Mouse (Mus musculus) thymus, postnatal 14 days (tissue): ENCODE data around the gene Adat3.

Source experiments
- DNase-seq: peaks from one replicate; pipeline ENCODE4 v3.0.0; 2021

Adat3 gene

DNA sequence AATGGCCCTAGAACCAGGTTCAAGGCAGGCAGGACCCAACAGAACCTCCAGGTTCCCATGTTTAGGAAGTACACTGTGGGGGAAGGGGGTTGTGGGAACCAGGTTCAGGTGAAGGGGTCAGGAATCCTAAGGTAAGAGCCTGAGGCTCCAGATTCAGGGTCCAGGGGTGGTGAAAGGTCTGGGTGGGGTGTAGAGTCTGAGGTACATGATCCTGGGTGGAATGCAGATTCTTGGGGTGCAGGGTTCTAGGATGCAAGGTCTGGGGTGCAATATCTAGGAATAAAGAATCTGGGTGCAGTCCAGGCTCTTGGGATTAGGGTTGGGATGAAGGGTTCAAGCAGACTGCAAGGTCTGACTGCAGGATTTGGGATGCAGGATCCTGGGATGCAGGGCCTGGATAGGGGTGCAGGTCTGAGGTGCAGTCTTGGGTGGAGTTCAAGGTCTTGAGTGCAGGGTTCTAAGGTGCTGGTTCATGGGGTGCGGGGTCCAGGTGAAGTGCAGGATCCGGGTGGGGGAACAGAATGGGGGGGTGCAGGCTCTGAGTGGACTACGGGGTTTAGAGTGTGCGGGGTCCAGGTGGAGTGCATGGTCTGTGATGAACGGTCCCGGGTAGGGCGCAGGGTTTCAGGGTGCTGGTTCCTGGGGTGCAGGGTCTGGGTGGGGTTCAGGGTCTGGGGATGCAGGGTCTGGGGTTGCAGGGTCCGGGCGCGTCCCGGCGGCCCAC is 52.9 kb downstream of the Adat3 start:
- DNase-seq, result no peak

DNA sequence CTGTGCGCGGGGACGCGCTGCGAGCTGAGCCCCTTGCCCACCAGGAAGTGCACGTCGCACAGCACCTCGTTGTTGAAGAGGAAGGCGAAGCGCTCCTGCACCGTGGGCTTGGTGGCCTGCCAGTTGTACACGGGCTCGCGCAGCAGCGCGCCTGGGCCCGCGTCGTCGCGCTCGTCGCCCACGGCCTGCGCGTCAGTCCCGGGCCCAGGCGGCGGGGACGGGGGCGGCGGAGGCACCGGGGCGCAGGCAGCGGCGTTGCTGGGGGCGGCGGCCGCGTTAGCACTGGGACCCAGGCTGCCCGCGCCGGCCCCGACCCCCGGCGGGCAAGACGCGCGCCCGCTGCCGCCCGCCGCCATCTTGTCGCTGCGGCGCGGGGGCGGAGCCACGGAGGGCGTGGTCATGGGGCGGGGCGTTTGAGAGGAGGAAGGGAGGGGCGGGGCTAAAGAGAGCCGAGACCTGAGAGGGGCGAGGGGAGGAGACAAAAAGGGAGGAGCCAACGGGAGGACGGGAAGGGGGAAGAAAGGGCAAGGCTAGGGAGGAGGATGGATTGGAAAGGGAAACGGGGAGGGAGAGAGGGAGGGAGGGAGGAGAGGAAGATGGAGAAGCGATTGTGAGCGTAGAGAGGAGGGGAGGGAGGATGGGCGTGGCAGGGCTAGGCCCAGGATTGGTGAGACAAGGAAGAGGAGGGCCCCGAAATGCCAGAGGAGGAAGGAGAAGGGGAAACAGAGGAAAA is 53.6 kb downstream of the Adat3 start:
- DNase-seq, result peak; percentile 98

GRCm38 (mm10) chr10:80656863-80657623 is 54.4 kb downstream of the Adat3 start, which contains the start of gene Btbd2:
TSS of gene Btbd2 (minus strand) at chr10:80657071.
- peak; percentile 60 for DNase-seq
